Mouse (Mus musculus) embryonic facial prominence, embryonic 10.5 days (tissue): ENCODE measurements around the gene Rhbdl1. TPM values are rescaled to one million over a fixed set of nuclear protein-coding genes. Genes with fewer than 3 reads are reported as not detected.

Experiments
- DNase-seq: peaks from one replicate; pipeline ENCODE4 v3.0.0-alpha.2; 2017; ENCODE audit warnings: low spot score
- H3K27ac ChIP-seq: fragments of 300-500 bp; sonication (generic); replicated peaks from 2 replicates; pipeline ENCODE4 v1.5.1; 2016; ENCODE audit warnings: mild to moderate bottlenecking
- H3K27me3 ChIP-seq: fragments of 300-500 bp; sonication (generic); replicated peaks from 2 replicates; pipeline ENCODE4 v1.6.1; 2016; ENCODE audit warnings: low read depth, mild to moderate bottlenecking; ENCODE audit not compliant: poor library complexity, severe bottlenecking
- H3K36me3 ChIP-seq: fragments of 300-500 bp; sonication (generic); replicated peaks from 2 replicates; pipeline ENCODE4 v1.6.1; 2016; ENCODE audit warnings: mild to moderate bottlenecking, moderate library complexity
- H3K4me1 ChIP-seq: fragments of 300-500 bp; sonication (generic); 2 replicates; pipeline ENCODE4 v1.6.1; 2016
- H3K4me3 ChIP-seq: fragments of 300-500 bp; sonication (generic); 2 replicates; pipeline ENCODE4 v1.5.1; 2016; ENCODE audit warnings: mild to moderate bottlenecking, moderate library complexity
- H3K9me3 ChIP-seq: fragments of 300-500 bp; sonication (generic); 2 replicates; pipeline ENCODE4 v1.6.1; 2016; ENCODE audit warnings: mild to moderate bottlenecking
- WGBS: fragments of 180-500 bp; shearing (Covaris S2); methylation state at CpG from one replicate; pipeline ENCODE4 v1.1.7; 2016; 5-methylcytosine and 5-hydroxymethylcytosine counted together
- polyA plus RNA-seq: library from polyadenylated mRNA; unstranded; fragments of >200 nt; fragmentation: Nextera tagmentation; extraction: Ambion mirVana; gene quantifications from 2 replicates; pipeline ENCODE4 v1.2.1, GENCODE M21; 2016

Gene Rhbdl1
- polyA plus RNA-seq, 1 experiment from 2014 or later, result 1.4 TPM

DNA sequence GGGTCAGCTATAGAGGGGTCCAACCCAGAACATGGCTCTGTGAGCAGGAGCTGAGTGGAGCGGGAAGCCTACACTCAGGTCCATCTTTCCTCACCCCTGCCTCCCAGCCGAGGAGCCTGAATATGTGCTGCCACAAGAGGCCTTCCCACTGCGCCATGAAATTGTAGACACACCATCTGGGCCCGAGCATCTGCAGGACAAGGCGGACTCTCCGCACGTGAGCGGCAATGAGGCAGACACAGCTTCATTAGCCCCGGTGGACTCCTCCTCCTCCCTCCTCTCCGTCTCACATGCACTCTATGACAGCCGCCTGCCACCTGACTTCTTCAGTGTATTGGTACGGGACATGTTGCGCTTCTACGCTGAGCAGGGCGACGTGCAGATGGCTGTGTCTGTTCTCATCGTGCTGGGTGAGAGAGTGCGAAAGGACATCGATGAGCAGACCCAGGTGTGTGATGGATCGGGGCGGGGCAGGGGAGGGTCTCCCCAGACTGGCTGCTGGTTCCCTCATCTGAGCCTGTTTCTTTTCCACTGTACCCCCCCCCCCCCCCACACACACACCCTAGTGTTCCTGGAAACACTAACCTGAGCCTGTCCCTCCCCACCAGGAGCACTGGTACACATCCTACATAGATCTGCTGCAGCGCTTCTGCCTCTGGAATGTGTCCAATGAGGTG lies 9.4 kb downstream of the Rhbdl1 start:
- Histone ChIP-seq H3K27me3 (no peaks in the 10 kb centered on the region), H3K4me3 (peak overlapping the region; percentile 81), H3K36me3 (peaks cover 59% of the 10 kb centered on the region), H3K9me3 (no peaks in the 10 kb centered on the region), H3K4me1 (peaks cover 79% of the 10 kb centered on the region), H3K27ac (no peak overlapping the region)
- 92% methylated on average over 22 of the region's 22 CpGs for WGBS
- DNase-seq, result no peak

DNA sequence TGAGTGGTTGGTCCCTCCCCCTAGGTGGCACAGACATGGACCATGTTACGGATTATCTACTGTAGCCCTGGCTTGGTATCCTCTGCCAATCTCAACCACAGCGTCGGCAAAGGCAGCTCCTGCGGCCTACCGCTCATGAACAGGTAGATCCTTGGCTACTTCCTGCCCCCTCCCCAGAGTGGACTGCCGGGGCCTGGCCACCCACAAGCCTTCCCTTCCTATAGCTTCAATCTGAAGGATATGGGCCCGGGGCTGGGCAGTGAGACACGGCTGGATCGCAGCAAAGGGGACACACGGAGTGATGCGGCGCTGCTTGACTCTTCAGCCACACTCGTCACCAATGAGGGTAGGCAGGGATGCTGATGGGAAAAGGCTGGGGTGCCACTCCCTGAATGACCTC lies 10.1 kb downstream of the Rhbdl1 start:
- 92% methylated on average over 13 of the region's 13 CpGs for WGBS
- Histone ChIP-seq H3K27me3 (peaks cover 4% of the 10 kb centered on the region; the same call in 1 of the 2 replicates), H3K27ac (no peak overlapping the region), H3K4me1 (peaks cover 76% of the 10 kb centered on the region), H3K9me3 (no peaks in the 10 kb centered on the region), H3K4me3 (peak overlapping the region; percentile 81), H3K36me3 (peaks cover 59% of the 10 kb centered on the region)
- DNase-seq, result no peak

DNA sequence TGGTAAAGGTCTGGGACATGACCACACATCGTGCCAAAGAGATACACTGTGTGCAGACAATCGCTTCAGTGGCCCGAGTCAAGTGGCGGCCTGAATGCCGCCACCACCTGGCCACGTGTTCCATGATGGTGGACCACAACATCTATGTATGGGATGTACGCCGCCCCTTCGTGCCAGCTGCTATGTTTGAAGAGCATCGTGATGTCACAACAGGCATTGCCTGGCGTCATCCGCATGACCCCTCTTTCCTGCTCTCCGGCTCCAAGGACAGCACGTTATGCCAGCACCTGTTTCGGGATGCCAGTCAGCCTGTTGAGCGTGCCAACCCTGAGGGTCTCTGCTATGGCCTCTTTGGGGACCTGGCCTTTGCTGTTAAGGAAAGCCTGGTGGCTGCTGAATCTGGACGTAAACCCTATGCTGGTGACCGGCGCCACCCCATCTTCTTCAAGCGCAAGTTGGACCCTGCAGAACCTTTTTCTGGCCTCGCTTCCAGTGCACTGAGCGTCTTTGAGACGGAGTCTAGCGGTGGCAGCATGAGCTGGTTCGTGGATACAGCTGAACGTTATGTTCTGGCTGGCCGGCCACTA lies 11.0 kb downstream of the Rhbdl1 start:
- H3K27ac ChIP-seq, result no peak overlapping the region
- DNase-seq, result no peak
- no peaks in the 10 kb centered on the region for H3K9me3 ChIP-seq
- WGBS, result 94% methylated on average over 27 of the region's 27 CpGs
- H3K27me3 ChIP-seq, result peaks cover 12% of the 10 kb centered on the region
- H3K4me3 ChIP-seq, result 0 out of 2 replicates have a peak overlapping the region, but pooled peaks have one; percentile 2
- peaks cover 50% of the 10 kb centered on the region for H3K36me3 ChIP-seq
- H3K4me1 ChIP-seq, result peaks cover 67% of the 10 kb centered on the region

DNA sequence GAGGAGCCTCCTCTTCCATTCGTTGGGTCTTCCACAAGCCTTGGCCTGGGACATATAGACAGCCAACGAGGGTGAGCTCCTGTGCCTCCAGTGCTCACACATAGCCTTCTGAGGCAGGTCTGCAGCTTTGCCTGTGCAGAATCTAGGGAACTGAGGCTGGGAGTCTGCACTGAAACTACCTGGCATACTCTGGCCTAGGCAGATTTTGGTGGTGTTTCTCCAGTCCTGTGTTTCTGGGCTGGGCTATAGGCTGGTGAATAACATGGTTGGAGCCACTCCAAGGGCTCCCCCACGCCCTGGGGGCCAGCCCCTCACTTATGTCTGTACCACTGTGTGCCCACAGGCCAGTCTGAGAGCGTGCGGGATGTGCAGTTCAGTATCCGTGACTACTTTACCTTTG lies 11.8 kb downstream of the Rhbdl1 start:
- Histone ChIP-seq H3K4me1 (peaks cover 59% of the 10 kb centered on the region), H3K4me3 (peak overlapping the region; percentile 70; the same call in 1 of the 2 replicates), H3K27ac (no peak overlapping the region), H3K9me3 (no peaks in the 10 kb centered on the region), H3K27me3 (peaks cover 19% of the 10 kb centered on the region), H3K36me3 (peaks cover 42% of the 10 kb centered on the region)
- no peak for DNase-seq
- 92% methylated on average over 6 of the region's 6 CpGs for WGBS

DNA sequence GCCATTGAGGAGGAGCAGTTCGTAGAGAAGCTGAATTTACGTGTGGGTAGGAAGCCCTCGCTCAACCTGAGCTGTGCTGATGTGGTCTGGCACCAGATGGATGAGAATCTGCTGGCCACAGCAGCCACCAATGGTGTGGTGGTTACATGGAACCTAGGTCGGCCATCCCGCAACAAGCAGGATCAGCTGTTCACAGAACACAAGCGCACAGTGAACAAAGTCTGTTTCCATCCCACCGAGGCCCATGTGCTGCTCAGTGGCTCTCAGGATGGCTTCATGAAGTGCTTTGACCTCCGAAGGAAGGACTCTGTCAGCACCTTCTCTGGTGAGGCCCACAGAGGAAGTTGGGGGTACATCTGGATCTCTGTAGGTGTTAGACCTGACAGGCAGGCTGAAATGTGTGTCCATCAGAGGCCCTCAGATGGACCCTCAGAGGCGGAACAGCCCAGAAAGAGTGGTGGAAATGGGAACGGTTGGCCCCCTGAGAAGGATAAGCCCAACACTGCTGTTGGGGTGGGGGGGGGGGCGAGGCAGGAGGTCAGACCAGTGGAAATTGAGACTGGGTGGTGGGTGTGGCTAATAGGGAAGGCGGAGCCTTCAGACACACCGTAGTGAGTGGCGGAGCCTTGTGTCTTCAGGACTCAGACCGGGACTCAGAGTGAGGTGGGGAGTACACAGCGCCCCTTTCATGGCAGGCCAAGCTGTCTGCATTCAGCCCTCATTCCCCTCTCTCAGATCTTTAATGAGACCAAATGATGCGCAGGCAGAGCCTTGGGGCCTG lies 12.5 kb downstream of the Rhbdl1 start:
- DNase-seq, result no peak
- 72% methylated on average over 17 of the region's 17 CpGs for WGBS
- peaks cover 55% of the 10 kb centered on the region for H3K4me1 ChIP-seq

DNA sequence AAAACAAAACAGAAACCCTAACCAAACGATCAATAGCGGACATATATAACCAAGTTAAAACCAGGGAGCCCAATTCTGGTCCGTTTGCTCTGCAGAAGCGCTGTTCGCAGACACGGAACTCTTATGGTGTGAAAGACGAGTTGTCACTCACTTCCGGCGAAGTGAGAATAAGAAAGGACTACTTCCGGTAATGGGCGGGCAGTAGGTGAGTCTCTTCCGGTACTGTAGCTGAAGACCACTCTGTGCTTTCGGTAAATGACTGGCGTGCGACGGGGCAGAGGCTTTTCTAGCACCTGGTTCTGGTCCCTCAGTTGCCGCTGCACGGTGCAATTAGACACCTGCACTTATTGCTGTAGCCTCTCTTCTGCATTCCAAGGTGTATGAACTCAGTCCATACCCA lies 13.6 kb downstream of the Rhbdl1 start, which contains the start of gene Wdr24:
TSS of gene Wdr24 (plus strand) at position 176 of the 400 bp plus-strand sequence.
- under 1% methylated on average over 18 of the region's 18 CpGs for WGBS
- peak; percentile 79 for DNase-seq
- H3K27ac ChIP-seq, result peak within 1 kb of the TSS; percentile 73

More for the DNA sequence above, 12.5 kb downstream of the Rhbdl1 start:
- Histone ChIP-seq H3K36me3 (peaks cover 34% of the 10 kb centered on the region), H3K27me3 (peaks cover 27% of the 10 kb centered on the region), H3K4me3 (peak overlapping the region; percentile 70), H3K27ac (no peak overlapping the region), H3K9me3 (no peaks in the 10 kb centered on the region)

DNA sequence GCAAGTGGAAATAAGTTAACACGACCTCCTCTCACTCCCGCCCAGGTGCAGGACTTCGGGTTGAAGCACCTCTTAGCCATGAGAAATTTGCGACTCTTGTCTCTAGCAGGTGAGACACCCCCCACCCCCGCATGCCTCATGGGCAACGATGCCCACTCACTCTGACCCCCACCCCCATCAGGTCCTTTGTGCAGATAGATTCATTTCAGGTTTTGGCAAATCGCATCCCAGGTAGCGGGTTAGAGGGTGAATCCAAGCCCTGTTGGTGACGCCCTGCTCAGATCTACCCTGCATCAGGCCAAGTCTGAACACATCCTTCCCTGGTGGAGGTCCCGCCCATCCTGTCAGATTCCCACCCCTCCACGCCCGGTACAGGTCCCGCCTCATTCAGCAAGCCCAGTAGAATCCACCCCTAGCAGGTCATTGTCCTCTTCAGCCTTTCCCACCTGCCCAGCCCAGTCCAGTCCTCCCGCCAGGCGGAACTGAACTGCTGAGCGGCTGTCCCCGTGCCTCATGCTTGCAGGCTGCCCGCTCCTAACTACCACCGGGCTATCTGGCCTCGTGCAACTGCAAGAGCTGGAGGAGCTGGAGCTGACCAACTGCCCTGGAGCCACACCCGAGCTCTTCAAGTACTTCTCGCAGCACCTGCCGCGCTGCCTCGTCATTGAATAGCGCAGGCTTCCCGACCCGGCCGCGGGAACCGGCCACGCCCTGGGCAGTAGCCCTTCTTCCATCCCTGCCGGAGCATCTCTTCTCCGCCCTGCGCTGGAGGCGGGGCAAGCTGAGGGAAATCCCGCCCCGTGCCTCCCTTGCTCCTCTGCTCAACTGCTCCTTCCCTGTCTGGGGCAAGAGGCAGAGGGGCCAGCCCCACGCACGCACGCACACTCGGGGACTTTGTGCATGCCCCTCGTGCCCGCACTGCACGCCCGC lies 18.0 kb downstream of the Rhbdl1 start:
- H3K27me3 ChIP-seq, result peaks cover 74% of the 10 kb centered on the region
- DNase-seq, result peak; percentile 42
- peaks cover 6% of the 10 kb centered on the region; the same call in 1 of the 2 replicates for H3K36me3 ChIP-seq
- H3K4me3 ChIP-seq, result peak overlapping the region; percentile 33
- H3K27ac ChIP-seq, result no peak overlapping the region
- no peaks in the 10 kb centered on the region for H3K9me3 ChIP-seq
- 6% methylated on average over 46 of the region's 46 CpGs for WGBS
- H3K4me1 ChIP-seq, result peaks cover 23% of the 10 kb centered on the region

More for the DNA sequence above, 13.6 kb downstream of the Rhbdl1 start, which contains the start of gene Wdr24:
- peaks cover 38% of the 10 kb centered on the region for H3K27me3 ChIP-seq
- peaks cover 33% of the 10 kb centered on the region for H3K36me3 ChIP-seq
- H3K4me3 ChIP-seq, result peak within 1 kb of the TSS; percentile 70
- no peaks in the 10 kb centered on the region for H3K9me3 ChIP-seq
- peaks cover 59% of the 10 kb centered on the region for H3K4me1 ChIP-seq

DNA sequence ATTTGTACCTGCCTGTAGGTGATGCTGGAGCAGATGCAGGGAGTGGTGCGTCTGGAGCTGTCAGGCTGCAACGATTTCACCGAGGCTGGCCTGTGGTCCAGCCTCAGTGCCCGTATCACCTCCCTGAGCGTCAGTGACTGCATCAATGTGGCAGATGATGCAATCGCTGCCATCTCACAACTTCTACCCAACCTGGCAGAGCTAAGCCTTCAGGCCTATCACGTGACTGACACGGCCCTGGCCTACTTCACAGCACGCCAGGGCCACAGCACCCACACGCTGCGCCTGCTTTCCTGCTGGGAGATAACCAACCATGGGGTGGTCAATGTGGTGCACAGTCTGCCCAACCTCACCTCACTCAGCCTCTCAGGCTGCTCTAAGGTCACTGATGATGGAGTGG lies 19.4 kb downstream of the Rhbdl1 start:
- Histone ChIP-seq H3K9me3 (no peaks in the 10 kb centered on the region), H3K4me1 (peaks cover 18% of the 10 kb centered on the region), H3K27ac (no peak overlapping the region), H3K27me3 (peaks cover 86% of the 10 kb centered on the region), H3K36me3 (peaks cover 6% of the 10 kb centered on the region; the same call in 1 of the 2 replicates), H3K4me3 (no peak overlapping the region; the same call in 1 of the 2 replicates)
- 81% methylated on average over 11 of the region's 11 CpGs for WGBS
- no peak for DNase-seq

DNA sequence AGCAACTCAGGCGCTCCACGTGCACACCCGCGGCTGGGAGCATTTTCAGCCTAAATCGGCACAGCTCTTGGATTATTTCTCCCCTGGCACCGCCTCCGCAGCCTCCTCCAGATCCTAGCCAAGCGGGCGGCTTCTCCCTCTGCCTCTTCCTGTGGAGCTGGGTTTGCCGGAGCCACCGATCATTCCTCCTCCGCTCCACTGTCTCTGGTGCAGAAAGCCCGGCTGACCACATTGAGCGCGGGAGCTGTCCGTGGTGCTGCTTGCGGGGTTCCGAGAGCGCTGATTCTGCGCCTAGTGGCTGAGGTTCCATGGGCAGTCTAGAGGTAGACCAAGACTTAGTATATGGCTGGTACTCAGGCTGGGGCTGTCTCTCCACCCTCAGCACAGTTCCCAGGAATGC lies 23.6 kb downstream of the Rhbdl1 start:
- no peak overlapping the region for H3K27ac ChIP-seq
- peaks cover 91% of the 10 kb centered on the region for H3K27me3 ChIP-seq
- peaks cover 30% of the 10 kb centered on the region for H3K4me1 ChIP-seq
- peaks cover 6% of the 10 kb centered on the region; the same call in 1 of the 2 replicates for H3K36me3 ChIP-seq
- no peaks in the 10 kb centered on the region for H3K9me3 ChIP-seq
- peak overlapping the region; percentile 27; the same call in 1 of the 2 replicates for H3K4me3 ChIP-seq
- WGBS, result 2% methylated on average over 20 of the region's 20 CpGs
- DNase-seq, result peak; percentile 92

DNA sequence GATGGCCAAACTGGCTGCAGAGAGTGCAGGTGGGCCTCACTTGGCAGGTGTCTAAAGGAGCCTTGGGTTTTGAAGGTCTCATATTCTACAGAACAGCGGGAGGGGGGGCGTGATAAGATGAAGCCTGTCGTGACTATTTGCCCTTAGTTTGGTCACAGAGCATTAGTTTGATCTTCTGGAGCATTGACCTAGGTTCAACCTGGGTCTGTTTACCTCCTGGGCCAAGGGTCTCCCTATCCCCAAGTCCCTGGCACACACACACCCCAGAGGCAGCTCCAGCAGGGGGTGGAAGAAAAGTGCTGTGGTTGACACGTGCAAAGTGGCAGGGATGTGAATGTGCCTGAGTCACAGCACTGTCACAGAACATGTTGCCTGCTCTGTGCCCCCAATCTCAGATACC lies 26.2 kb downstream of the Rhbdl1 start:
- H3K27me3 ChIP-seq, result peaks cover 77% of the 10 kb centered on the region
- H3K4me3 ChIP-seq, result peak overlapping the region; percentile 8; the same call in 1 of the 2 replicates
- H3K27ac ChIP-seq, result no peak overlapping the region
- DNase-seq, result no peak
- no peaks in the 10 kb centered on the region for H3K9me3 ChIP-seq
- 75% methylated on average over 4 of the region's 4 CpGs for WGBS
- H3K36me3 ChIP-seq, result no peaks in the 10 kb centered on the region
- peaks cover 34% of the 10 kb centered on the region for H3K4me1 ChIP-seq

DNA sequence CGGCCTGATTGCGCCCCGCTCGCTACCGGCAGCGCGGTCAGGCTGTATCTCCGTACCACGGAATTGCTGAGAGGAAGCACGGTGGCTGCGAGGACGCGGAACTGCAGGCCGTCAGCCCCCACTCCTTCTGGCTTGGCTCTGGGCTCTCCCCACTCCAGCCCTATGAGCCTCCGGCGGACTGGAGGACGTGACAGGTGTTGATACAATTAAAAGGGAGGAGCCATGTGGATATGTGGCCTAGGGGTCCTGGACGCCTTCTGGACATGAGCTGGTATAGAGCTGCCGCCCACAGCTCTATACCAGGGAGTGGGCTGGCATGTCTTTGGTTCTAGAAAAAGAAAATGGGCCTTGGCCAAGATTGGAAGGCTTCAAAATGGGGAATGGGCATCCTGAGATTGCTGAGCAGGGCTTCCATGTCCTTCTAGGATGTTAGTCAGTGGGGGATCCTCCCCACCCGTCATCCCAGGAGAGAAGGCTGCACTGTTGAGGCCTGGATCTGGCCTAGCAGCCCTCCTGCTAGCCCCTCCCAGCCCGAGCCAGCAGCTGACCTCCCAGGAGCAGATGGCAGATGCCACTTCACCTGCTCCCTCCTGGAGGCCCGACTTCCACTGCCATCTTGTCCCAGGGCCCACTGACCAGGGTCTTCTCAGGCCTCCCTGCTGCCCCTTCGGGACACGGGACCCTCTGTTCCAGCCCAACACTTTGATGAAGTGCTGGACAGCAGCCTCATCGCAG lies 27.3 kb downstream of the Rhbdl1 start:
- WGBS, result 10% methylated on average over 25 of the region's 25 CpGs
- Histone ChIP-seq H3K27me3 (peaks cover 70% of the 10 kb centered on the region), H3K9me3 (no peaks in the 10 kb centered on the region), H3K36me3 (no peaks in the 10 kb centered on the region), H3K27ac (peak overlapping the region; percentile 86), H3K4me3 (peak overlapping the region; percentile 82), H3K4me1 (peaks cover 34% of the 10 kb centered on the region)
- no peak for DNase-seq
